Mouse (Mus musculus) neutrophil, adult 59 days (primary cell): ENCODE results near the gene Klhl13. TPM values are rescaled to one million over a fixed set of nuclear protein-coding genes. Genes with fewer than 3 reads are reported as not detected.

Experiments used
- total RNA-seq, 2 experiments: library from RNA; stranded (reverse); gene quantifications; 1 replicate in 1 of 2; 2 replicates in 1 of 2; pipeline ENCODE4 v1.2.4; 2023

The Klhl13 gene
- not detected for total RNA-seq

DNA sequence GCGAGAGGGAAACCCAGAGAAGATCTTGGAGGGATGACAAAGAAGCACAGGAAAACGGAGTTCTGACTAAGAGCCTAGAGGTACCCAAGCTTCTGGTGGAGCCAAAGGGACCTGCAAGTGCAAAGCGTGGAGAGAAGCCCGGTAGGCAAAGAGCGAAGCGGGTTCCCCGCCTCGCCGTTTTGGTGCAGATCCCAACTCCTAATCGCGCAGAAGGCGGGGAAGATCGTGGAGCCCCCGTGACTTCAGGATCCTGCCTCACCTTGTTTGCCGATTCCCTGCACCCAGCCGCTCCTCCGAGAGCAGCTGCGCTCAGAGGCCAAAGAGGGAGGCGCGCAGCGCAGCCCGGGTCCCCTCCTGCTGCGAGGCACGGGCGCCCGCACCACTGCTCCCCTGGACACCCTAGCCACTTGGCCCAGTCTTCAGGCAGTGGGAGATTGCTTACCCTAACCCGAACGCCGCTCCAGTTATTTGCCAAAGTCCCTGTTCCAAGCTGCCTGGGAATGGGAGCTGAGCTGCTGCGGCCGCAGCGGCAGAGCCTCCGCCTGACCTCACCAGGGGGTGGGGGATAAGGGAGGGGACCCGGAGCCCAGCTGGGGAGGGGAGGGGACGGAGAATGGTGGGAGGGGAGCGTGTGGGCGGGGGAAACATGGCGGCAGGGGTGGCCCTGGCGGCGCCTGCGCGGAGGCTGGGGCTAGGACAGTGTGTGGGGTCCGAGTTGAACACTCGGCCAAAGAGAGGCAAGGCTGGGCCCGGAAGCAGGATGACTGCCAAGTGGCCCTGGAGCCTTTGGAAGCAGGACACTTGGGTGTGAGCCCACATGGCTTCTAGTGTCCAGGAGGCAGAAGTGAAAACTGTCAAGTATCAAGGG is at the start of gene Klhl13:
Klhl13 (minus strand) TSS at position 569 of the 868 bp plus-strand sequence.

